12 mouse cellular contexts compared by ENCODE assay signal in the genomic region with DNA sequence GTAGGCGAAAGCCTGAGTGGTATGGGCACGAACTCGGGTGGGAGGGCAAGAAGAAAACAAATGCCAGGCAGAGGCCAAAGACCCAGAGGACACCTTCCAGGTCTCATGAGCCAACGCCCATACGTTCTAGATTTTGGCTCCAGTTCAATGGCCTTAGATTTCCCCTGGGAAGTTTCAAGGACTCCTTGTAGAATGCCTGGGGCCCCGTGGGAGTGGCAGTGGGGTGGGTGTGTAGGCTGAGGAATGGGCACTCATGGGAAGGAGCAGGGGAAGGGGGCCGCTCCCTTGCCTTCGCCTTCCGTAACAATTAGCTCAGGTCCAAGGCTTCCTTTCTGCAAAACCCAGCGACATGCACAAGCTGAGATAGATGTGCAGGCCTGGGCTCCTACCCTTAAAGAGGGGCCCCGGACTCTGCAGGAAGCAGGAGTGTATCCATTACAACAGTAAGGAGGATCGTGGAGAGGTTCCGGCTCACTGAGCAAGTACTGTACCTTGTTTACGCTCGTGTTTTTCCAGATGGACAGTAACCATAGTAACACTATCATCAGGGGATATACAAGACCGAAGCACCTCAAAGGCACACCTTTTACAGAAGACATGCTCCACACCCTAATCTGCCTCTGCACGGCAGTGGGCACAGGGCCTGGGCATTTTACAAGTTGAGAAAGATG. TPM values are rescaled to one million over a fixed set of nuclear protein-coding genes. Genes with fewer than 3 reads are reported as not detected.
DNase-seq lines count a peak whose midpoint lies in the region; ATAC-seq and TF ChIP-seq lines count a peak whose summit lies in the region.
"Had no signal": no experiment of that assay in that cellular context is flagged by ENCODE, and none has a peak within 500 bp of the region (broad histone marks: within the 10 kb centered on the region; RNA-seq: fewer than 3 reads in every experiment).

No protein-coding gene starts in this region.

- WGBS in heart, embryonic 10.5 days, result 66% methylated on average over 17 of the region's 17 CpGs
- WGBS in heart, adult 2 months, result 51% methylated on average over 17 of the region's 17 CpGs
- 56% methylated on average over 17 of the region's 17 CpGs for WGBS in lung, embryonic 16.5 days
- 44% methylated on average over 17 of the region's 17 CpGs for WGBS in intestine, embryonic 16.5 days
- 46% methylated on average over 17 of the region's 17 CpGs for WGBS in stomach, embryonic 14.5 days

- peak overlapping the region; percentile 86 for H3K27ac ChIP-seq in heart, embryonic 10.5 days
- H3K27ac ChIP-seq in heart, adult 2 months, result no peak overlapping the region
- H3K27ac ChIP-seq in lung, embryonic 16.5 days (ENCODE audit: low read length), result peak overlapping the region; percentile 58
- H3K27ac ChIP-seq in intestine, embryonic 16.5 days (ENCODE audit: low read length), result peak overlapping the region; percentile 36
- H3K27ac ChIP-seq in stomach, embryonic 14.5 days (ENCODE audit: low read length), result peak overlapping the region; percentile 44; the same call in 1 of the 2 replicates
- H3K27ac ChIP-seq: liver, embryonic 13.5 days had no signal

- peaks cover 77% of the 10 kb centered on the region for H3K4me1 ChIP-seq in heart, embryonic 10.5 days
- H3K4me1 ChIP-seq in heart, adult 2 months (ENCODE audit: control insufficient read depth, insufficient read depth, low read length), result peaks cover 22% of the 10 kb centered on the region
- peaks cover 45% of the 10 kb centered on the region for H3K4me1 ChIP-seq in lung, embryonic 16.5 days (replicated peaks; ENCODE audit: control insufficient read depth, insufficient read depth, low read length)
- H3K4me1 ChIP-seq in intestine, embryonic 16.5 days (ENCODE audit: control insufficient read depth, insufficient read depth, low read length), result peaks cover 71% of the 10 kb centered on the region
- H3K4me1 ChIP-seq in stomach, embryonic 14.5 days (ENCODE audit: control insufficient read depth, insufficient read depth, low read length), result peaks cover 68% of the 10 kb centered on the region

- no peak for TF ChIP-seq EP300 in heart, adult 2 months (IDR thresholded peaks at IDR 0.05; ENCODE audit: insufficient read depth, low read depth, low read length)

- no peak overlapping the region for H3K4me2 ChIP-seq in lung, embryonic 16.5 days (ENCODE audit: low read depth, low read length)
- H3K4me2 ChIP-seq in intestine, embryonic 16.5 days (ENCODE audit: low read depth, low read length), result peak overlapping the region; percentile 3; the same call in 1 of the 2 replicates
- no peak overlapping the region for H3K4me2 ChIP-seq in stomach, embryonic 14.5 days (replicated peaks; ENCODE audit: low read depth, low read length)
- H3K4me2 ChIP-seq: liver, embryonic 13.5 days had no signal

- 0 out of 2 replicates have a peak overlapping the region, but pooled peaks have one; percentile 3 for H3K4me3 ChIP-seq in heart, embryonic 10.5 days
- no peak overlapping the region for H3K4me3 ChIP-seq in heart, adult 2 months
- H3K4me3 ChIP-seq in lung, embryonic 16.5 days (ENCODE audit: low read length), result no peak overlapping the region
- H3K4me3 ChIP-seq in intestine, embryonic 16.5 days (ENCODE audit: low read length), result no peak overlapping the region
- H3K4me3 ChIP-seq in stomach, embryonic 14.5 days (ENCODE audit: low read depth, low read length), result no peak overlapping the region
- H3K4me3 ChIP-seq: liver, embryonic 13.5 days had no signal

- DNase-seq in heart, embryonic 10.5 days (ENCODE audit: low spot score), result no peak
- no peak for DNase-seq in heart, adult 2 months
- DNase-seq in lung, postnatal 36 days, result no peak
- no peak for DNase-seq in left cerebral cortex, postnatal 14 days (ENCODE audit: low spot score in 2 of 2)
- DNase-seq in kidney, postnatal 4 days, result no peak
- DNase-seq: gastrocnemius, postnatal 25 days; liver, embryonic 13.5 days; right cerebral cortex, postnatal 25 days; thymus, adult 18-20 months had no signal

- no peak for TF ChIP-seq CTCF in heart, adult 2 months (IDR thresholded peaks at IDR 0.05)

- H3K9me3 ChIP-seq in heart, embryonic 10.5 days, result no peaks in the 10 kb centered on the region
- no peaks in the 10 kb centered on the region for H3K9me3 ChIP-seq in lung, embryonic 16.5 days (ENCODE audit: control insufficient read depth, low read length)
- H3K9me3 ChIP-seq in intestine, embryonic 16.5 days (ENCODE audit: control insufficient read depth, low read length), result no peaks in the 10 kb centered on the region
- H3K9me3 ChIP-seq in stomach, embryonic 14.5 days (ENCODE audit: control insufficient read depth, low read depth, low read length), result no peaks in the 10 kb centered on the region
- H3K9me3 ChIP-seq: liver, embryonic 13.5 days had no signal

- no peaks in the 10 kb centered on the region for H3K27me3 ChIP-seq in heart, embryonic 10.5 days (ENCODE audit: insufficient read depth, poor library complexity, severe bottlenecking)
- no peaks in the 10 kb centered on the region for H3K27me3 ChIP-seq in heart, adult 2 months (ENCODE audit: control insufficient read depth, insufficient read depth, low read length)
- no peaks in the 10 kb centered on the region for H3K27me3 ChIP-seq in lung, embryonic 16.5 days (ENCODE audit: control insufficient read depth, insufficient read depth, low read depth, low read length)
- no peaks in the 10 kb centered on the region for H3K27me3 ChIP-seq in intestine, embryonic 16.5 days (replicated peaks; ENCODE audit: control insufficient read depth, insufficient read depth, low read length)
- no peaks in the 10 kb centered on the region for H3K27me3 ChIP-seq in stomach, embryonic 14.5 days (ENCODE audit: control insufficient read depth, insufficient read depth, low read length)
- H3K27me3 ChIP-seq: liver, embryonic 13.5 days had no signal

- TF ChIP-seq POLR2A in heart, adult 2 months (IDR thresholded peaks at IDR 0.05; ENCODE audit: insufficient read depth, low read depth, low read length), result no peak

- no peak overlapping the region for H3K9ac ChIP-seq in heart, adult 2 months (ENCODE audit: low read depth, low read length)
- H3K9ac ChIP-seq in lung, embryonic 16.5 days (ENCODE audit: low read length), result no peak overlapping the region
- no peak overlapping the region for H3K9ac ChIP-seq in intestine, embryonic 16.5 days (ENCODE audit: low read depth, low read length)
- no peak overlapping the region for H3K9ac ChIP-seq in stomach, embryonic 14.5 days (replicated peaks; ENCODE audit: low read depth, low read length)
- H3K9ac ChIP-seq: liver, embryonic 13.5 days had no signal

- intact Hi-C loops in heart, adult 2 months (cut with DNase I), result no loop called here
- intact Hi-C loops in left cerebral cortex, postnatal 14 days (cut with DNase I), result no loop called here

- peaks cover 3% of the 10 kb centered on the region; the same call in 1 of the 2 replicates for H3K79me2 ChIP-seq in heart, adult 2 months (replicated peaks; ENCODE audit: control insufficient read depth, insufficient read depth, low read length)

- peaks cover 58% of the 10 kb centered on the region for H3K36me3 ChIP-seq in heart, embryonic 10.5 days
- H3K36me3 ChIP-seq in heart, adult 2 months (ENCODE audit: control insufficient read depth, insufficient read depth, low read length), result peaks cover 6% of the 10 kb centered on the region; the same call in 1 of the 2 replicates
- peaks cover 8% of the 10 kb centered on the region for H3K36me3 ChIP-seq in lung, embryonic 16.5 days (ENCODE audit: control insufficient read depth, insufficient read depth, low read length)
- H3K36me3 ChIP-seq in intestine, embryonic 16.5 days (ENCODE audit: control insufficient read depth, insufficient read depth, low read length), result peaks cover 5% of the 10 kb centered on the region; the same call in 1 of the 2 replicates
- H3K36me3 ChIP-seq in stomach, embryonic 14.5 days (ENCODE audit: control insufficient read depth, insufficient read depth, low read length), result peaks cover 23% of the 10 kb centered on the region

- ATAC-seq in lung, embryonic 16.5 days (ENCODE audit: low read depth), result peak; percentile 37
- ATAC-seq in intestine, embryonic 16.5 days, result peak; percentile 43
- ATAC-seq in stomach, embryonic 14.5 days (ENCODE audit: insufficient number of reproducible peaks, insufficient read depth, low FRiP score, low read depth), result no peak

RNA-seq across cellular contexts. Expression of a gene that starts 27.2 kb away (rescaled TPM):
- polyA plus RNA-seq in heart, embryonic 10.5 days (2016; fragmentation: Nextera tagmentation; extraction: Ambion mirVana), result 134 and 287 TPM in 2 replicates
- total RNA-seq in heart, adult 2 months (2021), result 10 to 100 TPM; 43.3 to 49.6 TPM
- polyA plus RNA-seq in heart, adult 2 months (2012; rRNA removed), result 34.9 and 39.4 TPM in 2 replicates
- 247 and 266 TPM in 2 replicates for polyA plus RNA-seq in lung, embryonic 16.5 days (2015; fragmentation: Nextera tagmentation; extraction: Ambion mirVana)
- polyA plus RNA-seq in intestine, embryonic 16.5 days (2015; fragmentation: Nextera tagmentation; extraction: Ambion mirVana), result 235 and 246 TPM in 2 replicates
- 375 and 402 TPM in 2 replicates for polyA plus RNA-seq in stomach, embryonic 14.5 days (2014; fragmentation: Nextera tagmentation; extraction: Ambion mirVana)
- 100 to 1,000 TPM in 1 of 2 experiments, 10 to 100 TPM in 1; 97.2 to 108 TPM for total RNA-seq in left cerebral cortex, postnatal 14 days (2021)
